Mouse (Mus musculus) small intestine, adult 2 months (tissue): ENCODE data around the gene Maml3. TPM values are rescaled to one million over a fixed set of nuclear protein-coding genes. Genes with fewer than 3 reads are reported as not detected.

ENCODE experiments used
- H3K27ac ChIP-seq: fragments of 200-500 bp; 2 replicates; pipeline ENCODE4 v1.5.1; 2012; ENCODE audit warnings: low read depth, low read length, control low read depth, inconsistent platforms; ENCODE audit not compliant: insufficient read depth
- H3K27me3 ChIP-seq: fragments of 200-500 bp; 2 replicates; pipeline ENCODE4 v1.6.1; 2012; ENCODE audit warnings: mild to moderate bottlenecking, moderate library complexity, low read length, inconsistent platforms; ENCODE audit not compliant: control insufficient read depth, insufficient read depth
- H3K36me3 ChIP-seq: fragments of 200-500 bp; 2 replicates; pipeline ENCODE4 v1.6.1; 2012; ENCODE audit warnings: mild to moderate bottlenecking, low read length, control low read depth, inconsistent platforms; ENCODE audit not compliant: control insufficient read depth, insufficient read depth
- H3K4me1 ChIP-seq: fragments of 200-500 bp; 2 replicates; pipeline ENCODE4 v1.6.1; 2012; ENCODE audit warnings: low read length, inconsistent platforms, mixed read lengths; ENCODE audit not compliant: control insufficient read depth, insufficient read depth, insufficient read length
- H3K4me3 ChIP-seq: fragments of 200-500 bp; 2 replicates; pipeline ENCODE4 v1.5.1; 2012; ENCODE audit warnings: low read depth, mild to moderate bottlenecking, control low read depth, inconsistent platforms, low read length, moderate library complexity
- CTCF ChIP-seq: fragments of 200-500 bp; IDR thresholded peaks from 2 replicates; pipeline ENCODE4 v1.5.1; 2012; ENCODE audit warnings: low read depth, mild to moderate bottlenecking, control low read depth, inconsistent platforms, low read length, moderate library complexity, mixed read lengths; ENCODE audit not compliant: insufficient replicate concordance, insufficient read length; ENCODE audit errors: extremely low read depth
- POLR2A ChIP-seq: fragments of 200-500 bp; IDR thresholded peaks from 2 replicates; pipeline ENCODE4 v1.6.1; 2012; ENCODE audit warnings: low read depth, mild to moderate bottlenecking, control low read depth, inconsistent platforms, low read length, moderate library complexity
- whole genome bisulfite sequencing: fragments of 180-500 bp; shearing (Covaris S2); methylation state at CpG from one replicate; pipeline ENCODE4 v1.1.7; 2018; 5-methylcytosine and 5-hydroxymethylcytosine counted together
- polyA plus RNA-seq: library from polyadenylated mRNA; depleted of rRNA; stranded (reverse); fragments of >200 nt; gene quantifications from 2 replicates; pipeline ENCODE4 v1.2.3, GENCODE M21; 2012

The Maml3 gene
- polyA plus RNA-seq, 1 experiment = 3.2 TPM

DNA sequence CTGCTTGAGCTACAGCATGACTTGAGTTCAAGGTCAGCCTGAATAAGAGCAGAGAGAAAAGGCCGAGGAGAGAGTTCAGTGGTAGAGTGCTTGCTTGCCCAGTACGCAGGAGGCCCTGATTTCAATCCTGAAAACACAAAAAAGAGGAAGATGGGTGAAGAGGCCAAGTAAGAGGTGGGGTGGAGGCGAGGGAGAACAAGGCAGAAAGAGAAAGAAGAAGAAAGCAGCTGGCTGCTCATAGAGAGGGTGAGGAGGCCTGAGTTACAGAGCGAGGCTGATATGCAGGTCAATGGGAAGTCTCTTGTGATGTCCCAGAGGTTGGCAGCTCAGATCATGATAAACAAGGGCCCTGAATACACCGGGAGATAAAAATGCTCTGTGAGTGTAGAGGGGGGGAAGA lies 165.8 kb downstream of the Maml3 start:
- no peaks in the 10 kb centered on the region for H3K4me1 ChIP-seq
- WGBS = 79% methylated on average over 5 of the region's 5 CpGs
- no peak overlapping the region for H3K4me3 ChIP-seq
- no peak overlapping the region for H3K27ac ChIP-seq
- no peaks in the 10 kb centered on the region for H3K27me3 ChIP-seq
- no peak for TF ChIP-seq POLR2A
- TF ChIP-seq CTCF = no peak
- no peaks in the 10 kb centered on the region for H3K36me3 ChIP-seq

DNA sequence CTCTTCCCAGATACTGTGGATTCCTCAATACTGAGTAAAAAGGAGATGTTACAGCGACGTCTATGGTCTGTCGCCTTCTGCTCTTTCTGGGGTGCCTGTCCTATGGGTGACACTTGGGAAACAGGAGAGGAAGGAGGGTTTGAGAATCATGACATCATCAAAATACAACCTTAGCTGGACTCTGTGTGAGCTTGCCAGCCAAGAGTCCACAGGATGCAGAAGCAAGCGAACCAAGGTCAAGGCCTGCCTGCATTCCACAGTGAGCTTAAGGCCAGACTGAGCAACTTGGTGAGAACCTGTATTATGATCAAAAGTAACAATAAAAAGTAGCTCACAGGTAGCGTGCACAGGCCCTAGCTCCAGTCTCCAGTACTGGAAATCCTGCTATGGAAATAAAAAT lies 167.7 kb downstream of the Maml3 start:
- Histone ChIP-seq H3K27ac (no peak overlapping the region), H3K27me3 (no peaks in the 10 kb centered on the region), H3K4me1 (no peaks in the 10 kb centered on the region), H3K4me3 (no peak overlapping the region), H3K36me3 (no peaks in the 10 kb centered on the region)
- TF ChIP-seq CTCF = no peak
- no peak for TF ChIP-seq POLR2A
- WGBS = 94% methylated on average over 5 of the region's 5 CpGs

DNA sequence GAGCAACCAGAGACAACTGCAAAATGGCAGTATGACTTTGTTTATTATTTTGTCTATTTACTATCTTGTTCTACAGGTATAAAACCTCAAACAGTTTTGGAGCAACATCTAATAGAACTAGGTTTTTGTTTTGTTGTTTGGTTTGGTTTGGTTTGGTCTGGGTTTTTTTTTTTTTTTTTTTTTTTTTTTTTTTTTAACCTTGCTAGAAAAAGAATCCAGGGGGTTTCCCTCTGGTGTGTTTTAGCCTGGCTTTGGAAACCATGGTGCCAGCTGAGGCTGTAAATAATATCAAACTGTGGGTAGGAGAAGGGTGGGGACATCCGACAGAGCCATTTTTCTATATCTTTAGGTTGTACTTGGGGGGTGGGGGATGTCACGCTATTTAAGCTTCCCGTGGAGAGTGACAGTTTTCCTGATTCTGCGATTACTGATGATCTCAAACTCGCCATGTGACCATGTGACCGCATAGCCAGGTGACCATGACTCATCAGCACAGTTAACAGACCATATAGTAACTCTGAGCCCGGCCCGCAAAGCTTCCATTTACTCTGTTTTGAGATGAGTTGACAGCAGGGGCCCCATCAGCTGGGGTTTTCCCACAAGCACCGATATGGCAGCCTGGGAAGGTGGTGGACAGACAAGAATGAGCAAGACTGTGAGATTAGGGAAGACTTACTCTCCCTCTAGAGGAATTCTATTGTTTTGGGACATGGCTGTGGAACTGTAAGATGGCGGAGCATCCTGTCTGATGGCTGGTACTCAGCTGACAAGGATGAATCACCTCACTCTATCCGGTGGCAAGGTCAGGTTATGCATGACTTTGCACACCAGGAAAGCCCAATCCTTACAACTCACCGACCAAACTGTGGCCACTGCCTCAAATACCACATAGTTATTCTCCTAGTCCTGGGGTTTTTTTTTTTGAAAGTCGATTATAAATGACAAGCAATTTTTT lies 170.1 kb downstream of the Maml3 start:
- TF ChIP-seq POLR2A = no peak
- TF ChIP-seq CTCF = no peak
- Histone ChIP-seq H3K36me3 (no peaks in the 10 kb centered on the region), H3K27ac (no peak overlapping the region), H3K4me1 (no peaks in the 10 kb centered on the region), H3K4me3 (no peak overlapping the region), H3K27me3 (no peaks in the 10 kb centered on the region)
- 90% methylated on average over 13 of the region's 13 CpGs for WGBS

DNA sequence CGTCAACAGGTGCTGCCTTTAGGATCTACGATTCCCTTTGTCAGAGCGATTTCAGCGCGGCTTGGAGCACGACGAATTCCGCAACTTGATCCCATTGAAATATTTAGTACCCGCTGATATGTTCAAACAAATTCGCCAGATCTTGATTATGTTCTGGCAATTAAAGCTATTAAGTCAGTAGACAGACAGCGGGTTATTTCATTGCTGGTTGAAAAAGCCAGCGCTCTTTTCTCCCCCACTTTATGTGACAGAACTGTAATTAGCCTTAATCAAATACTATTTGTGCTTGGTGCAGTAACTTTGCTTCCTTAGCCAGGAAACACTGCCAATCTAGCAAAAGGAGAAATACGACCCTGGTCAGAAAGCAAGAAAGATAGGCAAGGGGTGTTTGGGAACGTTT lies 176.7 kb downstream of the Maml3 start:
- Histone ChIP-seq H3K27me3 (no peaks in the 10 kb centered on the region), H3K4me1 (no peaks in the 10 kb centered on the region), H3K4me3 (no peak overlapping the region), H3K36me3 (no peaks in the 10 kb centered on the region), H3K27ac (no peak overlapping the region)
- no peak for TF ChIP-seq CTCF
- TF ChIP-seq POLR2A = no peak
- WGBS = 91% methylated on average over 14 of the region's 14 CpGs

GRCm38 (mm10) chr3:51927591-51927990 lies 177.3 kb downstream of the Maml3 start:
- no peaks in the 10 kb centered on the region for H3K4me1 ChIP-seq
- TF ChIP-seq POLR2A = no peak
- no peak for TF ChIP-seq CTCF
- 93% methylated on average over 7 of the region's 7 CpGs for WGBS
- no peak overlapping the region for H3K4me3 ChIP-seq
- H3K27me3 ChIP-seq = no peaks in the 10 kb centered on the region
- H3K36me3 ChIP-seq = no peaks in the 10 kb centered on the region
- H3K27ac ChIP-seq = no peak overlapping the region

DNA sequence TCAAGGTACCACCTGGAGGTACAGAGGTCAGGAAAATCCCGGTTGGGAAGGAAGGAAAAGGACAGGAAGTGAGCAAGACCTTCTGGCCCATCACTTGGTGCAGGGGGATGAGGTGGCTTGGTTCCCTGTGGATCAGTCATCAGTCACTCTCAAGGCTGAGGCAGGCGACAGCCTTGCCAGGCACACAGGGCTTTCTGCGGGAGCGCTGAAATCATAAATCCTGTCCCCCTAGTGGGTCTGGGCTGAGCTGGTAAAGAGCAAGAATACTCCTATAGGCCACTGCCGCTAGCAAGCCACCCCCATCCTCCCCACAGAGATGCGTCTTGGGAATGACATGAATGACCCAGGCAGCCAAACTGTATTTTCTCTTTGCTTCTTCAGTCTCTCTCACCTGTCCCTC lies 177.8 kb downstream of the Maml3 start:
- no peak overlapping the region for H3K27ac ChIP-seq
- no peaks in the 10 kb centered on the region for H3K27me3 ChIP-seq
- TF ChIP-seq POLR2A (no peak), CTCF (no peak)
- WGBS = 83% methylated on average over 6 of the region's 6 CpGs
- H3K36me3 ChIP-seq = no peaks in the 10 kb centered on the region
- H3K4me3 ChIP-seq = no peak overlapping the region
- H3K4me1 ChIP-seq = no peaks in the 10 kb centered on the region

DNA sequence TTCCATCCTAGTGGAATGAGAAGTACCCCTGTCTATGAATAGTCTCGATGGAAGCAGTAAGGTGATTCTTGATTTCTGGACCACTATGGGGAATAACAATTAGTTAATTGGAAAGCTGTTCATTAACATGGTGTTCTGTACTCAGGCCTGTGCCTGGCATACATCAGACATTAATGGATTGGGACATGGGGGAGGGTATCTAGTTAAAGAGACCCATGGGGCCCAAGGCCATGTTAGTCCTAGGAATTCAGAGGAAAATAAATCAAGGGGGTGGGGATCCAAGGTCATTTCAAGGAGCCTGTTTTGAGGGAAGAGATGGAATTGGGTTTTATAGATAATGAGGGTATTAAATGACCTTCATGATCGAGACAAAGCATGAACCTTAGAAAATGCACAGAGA lies 179.1 kb downstream of the Maml3 start:
- Histone ChIP-seq H3K27ac (no peak overlapping the region), H3K27me3 (no peaks in the 10 kb centered on the region), H3K4me1 (no peaks in the 10 kb centered on the region), H3K36me3 (no peaks in the 10 kb centered on the region), H3K4me3 (no peak overlapping the region)
- TF ChIP-seq POLR2A (no peak), CTCF (no peak)
- WGBS = 78% methylated on average over 2 of the region's 2 CpGs

- H3K36me3 ChIP-seq = no peaks in the 10 kb centered on the region
- TF ChIP-seq POLR2A (no peak), CTCF (no peak)
- H3K27me3 ChIP-seq = no peaks in the 10 kb centered on the region
- H3K4me3 ChIP-seq = no peak overlapping the region
- H3K4me1 ChIP-seq = no peaks in the 10 kb centered on the region
- H3K27ac ChIP-seq = no peak overlapping the region
- 79% methylated on average over 5 of the region's 5 CpGs for WGBS
These were observed 180.2 kb downstream of the Maml3 start for GRCm38 (mm10) chr3:51924636-51925035.
